Mouse (Mus musculus): Measurements from ENCODE around the gene Gm10377.
"Not testable (repeated sequence)": the region's sequence is repeated elsewhere in the genome, so short reads cannot be mapped to it uniquely, and the experiment has no call there.

Gene Gm10377

DNA sequence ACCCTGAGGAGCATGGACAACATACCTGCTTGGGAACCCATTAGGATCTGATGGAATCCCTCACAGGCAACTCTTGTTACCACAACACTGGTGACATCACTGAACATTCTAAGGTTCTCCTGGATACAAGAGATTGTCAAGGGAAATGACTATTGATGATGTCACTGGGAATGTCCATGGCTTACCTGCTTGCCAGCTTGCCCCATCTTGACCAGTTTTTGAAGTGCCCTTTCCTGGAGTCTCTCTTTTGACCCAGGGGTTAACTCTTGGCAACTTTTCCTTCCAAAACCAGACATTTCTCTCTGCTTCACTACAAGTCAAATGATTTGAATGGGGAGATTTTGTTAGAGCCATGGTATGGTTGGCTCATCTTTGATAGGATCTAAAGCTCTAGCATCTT, at the start of gene Gm10377:
Gene Gm10377, minus strand, starts transcription at position 101 of the 400 bp plus-strand sequence.
- DNase-seq (ENCODE audit: low spot score): not testable (repeated sequence)

- not testable (repeated sequence) for DNase-seq (ENCODE audit: low spot score)
Measured at GRCm38 (mm10) chr14:42768721-42769120, 29.1 kb downstream of the Gm10377 start, which contains the start of gene Gm3015. Gene Gm3015 (minus strand): TSS chr14:42768821.
